Mouse (Mus musculus) yolk sac, embryonic 10.5 days (tissue): ENCODE data around the gene Abca14.
"Not testable (repeated sequence)": the region's sequence is repeated elsewhere in the genome, so short reads cannot be mapped to it uniquely, and the experiment has no call there.

ENCODE experiments used
- DNase-seq: peaks from one replicate; pipeline ENCODE4 v3.0.0-alpha.2; 2017; ENCODE audit warnings: low spot score

Gene Abca14

DNA sequence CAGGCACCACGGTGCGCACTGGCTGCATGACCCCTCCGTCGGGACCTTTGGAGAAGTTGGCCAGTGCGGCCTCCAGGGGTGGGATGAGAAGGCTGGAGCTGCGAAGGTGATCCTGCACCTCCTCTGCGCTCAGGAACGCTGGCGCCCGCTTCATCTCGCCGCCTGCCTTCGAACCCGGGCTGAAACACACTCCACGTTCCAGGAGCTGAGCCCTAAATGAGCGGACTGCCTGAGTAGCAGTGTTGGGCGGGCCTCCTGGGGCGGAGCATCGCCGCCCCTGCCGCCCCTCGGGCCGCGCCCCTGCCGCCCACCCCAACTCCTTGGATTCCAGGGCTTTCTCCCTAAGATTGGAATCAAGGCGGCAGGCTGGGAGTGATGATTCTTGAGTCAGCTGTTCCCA is 2.0 kb upstream of the Abca14 start, which contains the start of gene Crym:
Crym (minus strand) TSS at position 341 of the 400 bp plus-strand sequence.
- no peak for DNase-seq

- DNase-seq: no peak
Measured at GRCm38 (mm10) chr7:120205989-120206388, 2.2 kb downstream of the Abca14 start.

DNA sequence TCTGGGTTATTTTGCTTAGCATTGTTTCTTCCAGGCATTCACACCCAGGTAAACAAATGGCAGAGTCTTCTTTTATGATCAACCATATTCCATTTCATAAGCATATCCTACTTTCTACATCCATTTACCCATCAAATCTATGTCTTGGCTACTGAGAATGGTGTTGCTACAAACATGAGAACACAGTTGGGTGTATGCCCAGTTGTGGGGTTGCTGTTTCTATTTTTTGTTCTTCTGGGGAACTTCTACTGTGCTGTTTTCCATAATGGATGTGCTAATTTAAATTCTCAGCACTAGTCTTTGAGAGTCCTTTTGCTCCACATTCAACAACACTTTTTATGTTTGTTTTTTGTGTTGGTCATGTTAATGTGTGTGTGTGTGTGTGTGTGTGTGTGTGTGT is 24.8 kb downstream of the Abca14 start:
- DNase-seq: no peak

GRCm38 (mm10) chr7:120241092-120241491 is 37.3 kb downstream of the Abca14 start:
- DNase-seq: no peak

- no peak for DNase-seq
Measured at GRCm38 (mm10) chr7:120271135-120271991, 67.6 kb downstream of the Abca14 start.

- no peak for DNase-seq
Measured at GRCm38 (mm10) chr7:120272110-120272509, 68.3 kb downstream of the Abca14 start.

DNA sequence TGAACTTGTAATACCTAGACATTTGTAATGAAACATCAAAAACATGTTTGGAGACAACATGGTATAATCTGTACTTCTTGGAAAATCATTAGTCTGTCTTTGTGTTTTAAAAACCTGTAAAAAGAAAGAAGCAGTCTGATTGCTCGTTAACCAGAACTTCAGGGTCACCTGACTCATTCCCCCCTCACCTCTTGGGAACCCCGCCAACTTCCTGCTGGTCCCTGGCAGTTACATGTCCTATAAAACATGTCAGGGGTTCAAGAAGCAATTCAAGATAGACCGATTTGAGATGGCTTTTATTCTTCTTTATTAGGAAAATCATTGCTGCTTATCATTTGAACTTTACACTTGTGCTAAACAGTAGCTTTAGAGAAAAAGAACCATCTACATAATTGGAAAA is 81.5 kb downstream of the Abca14 start:
- no peak for DNase-seq

GRCm38 (mm10) chr7:120316086-120316485 is 112.3 kb downstream of the Abca14 start:
- DNase-seq: no peak

GRCm38 (mm10) chr7:120322963-120323362 is 119.2 kb downstream of the Abca14 start:
- DNase-seq: no peak

DNA sequence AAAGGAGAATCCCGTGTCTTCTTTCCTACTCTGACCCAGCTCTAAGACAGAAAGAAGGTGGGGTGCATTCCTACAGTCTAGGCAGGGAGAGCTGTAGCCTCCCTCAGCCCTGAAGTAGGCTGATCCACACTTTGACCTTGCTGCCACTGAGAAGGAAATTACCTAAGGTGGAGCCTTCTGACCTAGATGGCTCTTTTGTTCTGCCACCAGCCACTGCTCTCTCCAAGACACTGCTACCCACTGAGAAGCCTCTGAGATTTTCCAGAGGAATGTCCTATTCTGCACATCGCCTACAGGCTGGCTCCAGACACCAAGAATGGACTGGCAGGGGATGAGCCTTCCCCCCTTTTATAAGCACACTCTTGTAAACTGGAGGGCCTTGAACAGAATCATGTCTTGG is 122.2 kb downstream of the Abca14 start:
- DNase-seq: not testable (repeated sequence)

DNA sequence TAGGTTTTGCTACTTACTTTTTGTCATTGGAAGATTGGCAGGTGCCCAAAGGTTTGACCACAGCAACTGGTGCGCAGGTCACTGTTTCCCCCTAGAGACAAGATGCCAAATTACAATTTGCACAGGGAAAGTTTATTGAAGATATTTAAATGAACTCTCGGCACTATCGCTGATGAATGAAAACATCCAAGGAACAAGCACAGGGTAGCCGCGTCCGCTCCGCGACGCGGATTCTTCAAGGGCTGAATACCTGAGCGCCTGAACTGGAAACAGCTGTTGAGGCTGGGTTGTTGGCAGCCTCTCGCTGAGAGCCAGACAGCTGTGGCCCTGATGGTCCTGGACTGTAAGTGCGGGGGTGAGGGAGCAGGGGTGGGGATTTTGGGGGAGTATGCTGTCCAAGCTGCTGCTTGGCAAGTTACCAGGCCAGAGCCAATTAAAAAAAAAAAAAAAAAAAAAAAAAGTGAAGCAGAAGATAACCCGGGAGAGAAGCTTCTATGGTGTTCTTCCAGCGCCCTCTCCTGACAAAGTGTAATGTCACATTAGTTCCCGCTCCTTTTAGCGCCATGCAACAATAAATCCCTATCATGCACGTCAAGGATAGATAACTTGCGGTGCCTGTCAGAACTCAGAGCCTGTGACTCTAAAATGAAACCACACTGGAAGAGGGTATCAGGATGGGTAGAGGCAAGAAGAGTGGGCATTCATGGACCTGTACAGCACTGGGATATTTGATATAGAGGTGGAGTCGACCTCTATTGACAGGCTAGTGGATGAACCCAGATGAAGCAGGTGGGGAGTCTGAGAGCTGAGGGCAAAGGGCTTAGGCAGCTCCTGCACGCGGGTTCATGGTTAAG is 123.7 kb downstream of the Abca14 start:
- DNase-seq: no peak

DNA sequence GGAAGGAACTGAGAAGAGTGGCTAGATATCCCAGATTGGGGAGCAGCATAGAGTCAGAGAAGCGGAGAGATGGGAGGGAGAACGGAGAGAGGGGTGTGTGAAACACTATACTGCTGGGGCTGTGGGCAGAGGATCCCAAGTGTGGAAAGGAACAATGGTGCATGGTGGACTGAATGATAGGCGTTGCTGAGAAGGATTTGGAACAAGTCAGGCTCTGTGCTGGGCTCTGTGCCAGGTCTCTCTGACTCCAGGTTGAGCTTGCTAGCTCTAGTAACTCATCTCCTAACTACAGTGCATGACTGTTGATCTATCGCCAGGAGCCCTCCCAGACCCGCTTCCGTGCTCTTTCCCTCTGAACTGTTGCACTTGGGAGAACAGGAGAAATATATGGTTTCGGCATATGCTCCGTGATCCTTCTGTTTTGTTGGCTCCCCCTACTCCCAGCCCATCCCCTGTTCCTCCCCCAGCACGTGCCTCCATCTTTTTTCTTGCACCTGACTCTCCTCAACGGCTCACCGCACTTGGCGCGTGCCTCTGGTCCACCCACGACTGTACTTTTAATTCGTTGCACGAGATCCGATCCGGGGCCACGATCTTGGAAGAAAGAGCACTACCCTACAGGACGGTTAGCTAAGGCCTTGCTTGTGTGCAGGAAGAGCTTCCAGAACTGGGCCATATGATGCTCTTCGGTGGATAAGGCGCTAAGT is 124.5 kb downstream of the Abca14 start, which contains the start of gene Abca15:
Abca15 (plus strand) TSS at position 584 of the 707 bp plus-strand sequence.
- no peak for DNase-seq

- no peak for DNase-seq
Measured at GRCm38 (mm10) chr7:120361159-120361558, 157.4 kb downstream of the Abca14 start.
